Mouse (Mus musculus) cerebellum, adult 9-11 months (tissue): ENCODE results near the gene B4galt7.
"Not testable (repeated sequence)": the region's sequence is repeated elsewhere in the genome, so short reads cannot be mapped to it uniquely, and the experiment has no call there.

Experiments used
- DNase-seq: peaks from one replicate; pipeline ENCODE4 v3.0.0; 2022

B4galt7 gene

DNA sequence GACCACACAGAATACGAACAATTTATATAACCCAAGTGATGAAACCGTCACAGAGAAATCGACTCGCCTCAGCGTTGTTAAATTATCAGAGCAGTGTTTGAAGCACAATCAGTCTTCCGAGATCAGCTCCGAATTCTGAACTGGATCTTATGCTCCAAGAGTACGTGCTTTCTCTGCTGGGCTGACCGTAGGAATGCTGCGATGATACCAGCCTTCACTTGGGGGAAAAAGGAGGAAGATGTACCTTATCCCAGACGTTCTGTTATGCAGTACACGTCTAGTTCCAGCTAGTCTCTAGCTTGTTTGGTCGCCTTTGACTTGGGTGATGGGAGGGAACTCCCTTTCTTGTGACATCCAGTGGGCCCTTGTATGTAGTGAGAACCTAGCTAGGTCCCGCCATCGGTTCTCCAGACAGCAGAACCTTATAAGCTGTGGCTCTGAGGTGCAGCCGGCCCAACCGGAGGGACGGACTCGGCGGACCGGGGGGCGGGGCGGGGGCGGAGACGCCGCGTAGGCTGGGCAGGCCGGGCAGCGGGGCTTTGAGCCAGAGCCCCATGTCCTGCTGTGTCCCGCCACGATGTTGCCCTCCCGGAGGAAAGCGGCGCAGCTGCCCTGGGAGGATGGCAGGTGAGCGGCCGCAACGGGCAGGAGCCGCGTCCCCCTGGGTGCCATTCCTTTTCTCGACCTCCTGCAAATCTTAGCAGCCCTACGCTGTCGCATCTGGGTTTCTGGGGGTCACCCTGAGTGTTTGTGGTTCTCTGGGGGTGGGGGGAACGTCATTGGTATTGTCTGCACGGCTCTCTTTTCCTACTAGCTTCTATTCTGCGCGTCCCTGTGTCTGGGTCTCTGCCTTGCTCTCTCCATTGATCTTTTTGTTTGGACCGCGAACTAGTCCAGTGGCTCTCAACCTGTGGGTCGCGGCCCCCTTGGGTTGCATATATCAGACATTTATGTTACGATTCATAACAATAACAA lies at the start of gene B4galt7:
B4galt7 (plus strand) TSS at position 331 of the 975 bp plus-strand sequence.
- DNase-seq = peak; percentile 86

DNA sequence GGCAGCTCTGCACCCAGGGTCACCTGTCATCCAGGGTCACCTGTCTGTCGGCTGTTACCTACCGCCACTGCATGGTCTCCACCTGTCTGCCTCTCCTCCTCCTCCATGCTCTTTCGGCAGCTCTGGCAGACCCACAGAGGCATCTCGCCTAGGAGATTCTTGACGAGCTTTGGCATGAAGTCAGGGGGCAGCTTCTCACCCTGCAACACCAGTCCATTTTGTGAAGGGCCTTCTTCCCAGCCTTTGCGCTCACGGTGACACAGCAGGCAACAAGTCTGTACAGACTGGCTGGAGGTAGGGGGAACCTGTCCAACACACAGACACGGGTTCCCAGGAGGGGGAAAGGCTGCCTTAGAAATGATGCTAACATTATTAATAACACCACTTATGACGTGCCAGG lies 43.8 kb upstream of the B4galt7 start:
- DNase-seq = no peak

DNA sequence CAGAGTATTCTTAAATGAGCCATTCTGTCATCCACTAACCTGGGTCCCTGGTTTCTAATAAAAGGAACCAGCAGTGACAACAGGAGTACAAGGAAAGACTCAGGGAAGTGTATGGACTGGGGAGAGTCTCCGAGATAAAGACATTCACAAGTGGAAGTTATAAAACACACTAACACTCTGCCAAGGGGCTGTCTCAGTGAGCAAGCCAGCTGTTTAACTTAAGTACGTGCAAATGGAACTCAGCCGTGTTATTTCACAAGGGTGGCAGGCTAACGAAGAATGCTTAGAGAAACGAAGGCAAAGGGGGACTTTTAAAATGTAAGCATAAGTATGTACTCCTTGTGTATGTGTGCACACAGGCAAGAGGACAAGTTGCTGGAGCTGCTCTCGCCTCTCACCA lies 42.2 kb upstream of the B4galt7 start:
- DNase-seq = no peak

DNA sequence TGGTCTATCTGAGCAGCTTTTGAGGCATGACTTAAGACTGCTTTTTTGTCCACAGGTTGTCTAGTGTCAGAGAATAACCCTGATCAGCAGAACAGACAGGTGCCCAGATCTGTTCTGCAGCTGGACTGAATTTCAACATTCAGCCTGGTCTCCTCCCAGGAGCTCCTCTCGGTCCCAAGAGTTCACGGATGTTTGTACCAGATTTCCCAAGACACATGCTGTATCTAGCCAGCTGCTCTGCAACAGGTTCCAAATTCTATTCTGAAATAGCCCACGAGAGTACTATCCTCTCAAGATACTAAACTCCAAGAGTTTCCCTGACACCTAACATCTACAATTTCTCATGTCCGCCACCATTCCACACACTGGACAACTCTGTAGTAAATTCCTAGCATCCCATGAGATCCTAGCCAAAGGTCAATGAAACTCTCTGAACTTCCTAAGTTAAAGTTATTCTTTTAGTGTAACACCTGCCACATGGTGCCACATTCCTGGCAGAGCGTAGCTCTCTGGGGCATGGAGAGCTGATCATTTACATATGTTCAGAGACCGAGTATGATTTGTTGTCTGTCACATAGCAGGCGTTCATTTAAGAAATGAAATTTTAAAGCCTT lies 36.3 kb upstream of the B4galt7 start:
- no peak for DNase-seq

DNA sequence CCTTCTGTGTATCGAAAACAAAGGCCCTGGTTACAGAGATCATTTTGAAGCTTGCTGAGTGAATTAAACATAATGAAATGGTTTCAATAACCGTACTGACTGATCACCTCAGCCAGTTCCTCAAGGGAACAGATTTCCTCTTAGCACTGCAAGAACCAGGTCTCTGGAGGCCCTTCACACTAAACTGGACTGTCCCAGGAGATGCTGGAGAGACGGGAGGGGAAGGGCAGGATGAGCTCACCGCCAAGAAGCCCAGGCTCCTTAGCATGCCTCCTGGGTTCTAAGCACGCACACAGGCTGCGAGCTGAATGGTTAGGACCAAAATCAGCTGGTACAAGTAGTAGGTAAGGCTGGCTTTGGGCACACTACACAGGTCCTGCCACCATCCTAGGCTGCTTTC lies 32.7 kb upstream of the B4galt7 start:
- no peak for DNase-seq

DNA sequence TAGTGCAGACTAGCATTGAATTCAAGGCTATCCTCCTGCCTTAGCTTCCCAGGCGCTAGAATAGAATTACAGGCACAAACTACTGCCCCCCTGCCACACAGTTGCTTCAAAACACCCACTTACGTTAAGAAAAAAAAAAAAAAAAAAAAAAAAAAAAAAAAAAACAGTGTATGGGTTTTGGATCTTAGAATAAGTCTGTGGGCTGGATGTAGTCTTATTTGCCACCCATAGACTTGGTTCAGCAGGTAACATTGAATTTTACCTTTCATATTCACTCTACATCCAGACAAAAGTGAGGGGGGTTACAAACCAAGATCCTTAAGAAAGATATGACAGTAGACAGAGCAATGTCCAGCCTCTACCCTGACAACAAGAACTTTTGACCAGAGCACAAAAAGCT lies 31.7 kb upstream of the B4galt7 start:
- no peak for DNase-seq

DNA sequence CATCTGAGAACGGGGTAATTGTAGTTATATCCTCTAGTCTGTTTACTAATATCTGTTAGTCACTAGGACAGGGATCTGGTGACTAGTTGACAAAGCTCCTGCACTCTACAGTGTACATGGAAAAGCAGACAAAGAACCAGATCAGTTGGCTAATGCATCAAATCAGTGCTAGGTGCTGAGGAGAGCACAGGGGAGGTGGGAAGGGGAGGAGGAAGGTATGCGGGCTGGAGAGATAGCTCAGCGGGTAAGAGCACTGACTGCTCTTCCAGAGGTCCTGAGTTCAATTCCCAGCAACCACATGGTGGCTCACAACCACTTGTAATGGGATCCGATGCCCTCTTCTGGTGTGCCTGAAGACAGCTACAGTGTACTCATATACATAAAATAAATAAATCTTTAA lies 31.2 kb upstream of the B4galt7 start:
- not testable (repeated sequence) for DNase-seq

DNA sequence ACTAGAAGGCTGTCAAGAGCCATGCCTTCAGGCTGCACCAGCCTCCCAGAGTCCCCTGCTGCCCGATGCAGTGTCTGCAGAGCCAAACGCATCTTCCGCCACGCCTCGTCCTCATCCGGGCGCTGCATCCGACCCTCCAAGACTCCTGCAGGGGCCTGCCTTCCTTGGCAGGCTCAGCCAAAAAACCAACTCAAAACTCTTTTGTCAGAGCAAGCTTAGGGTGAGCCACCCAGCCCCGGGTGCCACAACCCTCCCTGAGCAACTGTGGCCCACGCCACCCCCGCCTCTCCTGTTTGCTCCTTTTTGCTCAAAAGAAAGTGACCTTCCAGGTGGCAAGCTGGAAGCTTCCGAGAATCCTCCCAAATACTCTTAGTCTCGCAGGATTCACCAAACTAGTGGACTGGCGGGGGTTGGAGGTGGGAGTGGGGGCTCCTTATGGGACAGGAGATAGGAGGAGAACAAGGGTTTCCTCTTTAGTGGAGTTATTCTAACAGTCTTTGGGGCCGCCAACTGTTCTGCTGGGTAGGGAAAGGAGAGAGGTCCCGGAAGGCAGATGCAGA lies 29.9 kb upstream of the B4galt7 start:
- DNase-seq = peak; percentile 52

DNA sequence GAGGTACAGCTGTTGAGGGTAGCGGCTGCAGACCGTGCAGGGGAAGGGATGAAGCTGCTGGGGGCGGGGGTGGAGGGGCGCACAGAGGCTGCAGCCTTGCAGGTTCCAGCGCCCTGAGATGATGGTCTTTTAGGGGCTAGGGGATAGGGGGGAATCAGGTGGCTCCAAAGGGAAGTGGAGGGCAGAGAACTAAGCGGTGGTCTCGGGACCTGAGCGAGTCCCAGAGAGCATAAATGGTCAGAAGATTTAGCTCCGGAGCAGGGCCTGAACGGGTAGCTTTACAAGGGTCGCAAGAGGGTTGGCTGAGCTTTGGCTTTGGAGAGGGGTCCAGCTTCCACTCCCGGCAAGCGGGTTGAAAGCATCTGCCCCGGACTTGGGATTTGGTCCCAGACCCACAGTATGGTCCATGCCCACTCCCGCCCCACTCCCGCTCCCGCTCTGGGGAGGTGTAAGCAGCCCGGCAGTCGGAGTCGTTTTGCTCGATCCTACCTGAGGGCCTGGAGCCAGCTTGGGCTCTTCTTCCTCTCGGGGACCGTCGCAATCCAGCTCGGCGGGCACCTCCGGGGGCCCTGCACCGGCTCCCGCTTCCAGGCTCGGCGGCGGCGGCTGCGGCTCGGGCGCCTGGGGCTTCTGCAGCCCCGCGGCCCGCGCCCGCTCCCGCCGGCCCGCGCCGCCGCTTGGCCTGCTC lies 29.3 kb upstream of the B4galt7 start:
- DNase-seq = peak; percentile 70

DNA sequence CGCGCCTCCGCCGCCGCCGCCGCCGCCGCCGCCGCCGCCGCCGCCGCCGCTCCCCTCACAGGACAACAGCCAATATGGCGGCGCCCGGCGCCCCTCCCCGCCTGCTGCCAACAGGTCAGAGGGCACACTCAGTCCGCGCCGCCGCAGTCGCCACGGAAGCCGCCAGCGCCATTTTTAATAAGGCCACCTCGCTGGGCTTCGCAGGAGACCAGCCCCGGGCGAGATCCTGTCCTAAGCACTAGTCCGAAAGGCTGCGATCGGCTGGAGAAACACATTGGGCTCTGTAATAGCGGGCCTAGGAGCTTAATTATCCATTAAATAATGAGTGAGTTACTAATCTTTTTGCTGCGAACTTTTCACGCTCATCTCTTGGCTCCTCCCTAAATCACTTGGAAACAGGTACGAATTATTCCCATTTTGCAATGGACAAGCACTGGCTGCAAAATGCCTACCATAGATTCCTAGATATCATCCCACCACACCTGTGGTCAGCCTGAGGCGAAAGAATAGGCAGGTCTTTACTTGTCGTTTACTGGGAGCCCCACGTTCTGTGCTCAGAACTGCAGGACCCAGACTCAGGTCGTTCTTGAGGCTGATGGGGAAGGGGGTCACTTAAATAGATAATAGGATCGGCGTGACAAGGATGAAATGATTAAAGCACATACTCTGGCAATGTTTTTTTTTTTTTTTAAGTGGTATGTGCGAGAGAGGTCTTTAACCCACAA lies 28.5 kb upstream of the B4galt7 start, which contains the start of gene Fam193b:
Fam193b (minus strand) TSS at position 94 of the 725 bp plus-strand sequence.
- DNase-seq = peak; percentile 94

DNA sequence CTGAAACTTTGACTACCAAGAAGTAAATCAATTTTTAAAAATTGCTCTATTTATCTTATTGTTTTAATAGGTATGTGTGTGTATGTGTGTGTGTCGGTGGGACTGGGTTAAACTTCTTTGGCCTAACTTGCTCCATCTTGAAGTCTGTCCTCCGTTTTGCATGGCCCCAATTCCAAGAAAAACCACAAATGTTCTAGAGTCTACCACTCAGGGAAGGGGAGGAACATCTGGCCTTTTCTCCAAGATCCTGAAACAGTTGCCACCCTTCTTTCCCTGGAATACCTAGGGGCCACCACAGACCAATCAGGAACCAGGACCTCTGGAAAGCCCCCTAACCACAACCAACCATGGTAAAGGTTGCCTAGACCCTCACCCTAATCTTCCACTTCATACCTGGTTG lies 27.7 kb upstream of the B4galt7 start:
- no peak for DNase-seq

DNA sequence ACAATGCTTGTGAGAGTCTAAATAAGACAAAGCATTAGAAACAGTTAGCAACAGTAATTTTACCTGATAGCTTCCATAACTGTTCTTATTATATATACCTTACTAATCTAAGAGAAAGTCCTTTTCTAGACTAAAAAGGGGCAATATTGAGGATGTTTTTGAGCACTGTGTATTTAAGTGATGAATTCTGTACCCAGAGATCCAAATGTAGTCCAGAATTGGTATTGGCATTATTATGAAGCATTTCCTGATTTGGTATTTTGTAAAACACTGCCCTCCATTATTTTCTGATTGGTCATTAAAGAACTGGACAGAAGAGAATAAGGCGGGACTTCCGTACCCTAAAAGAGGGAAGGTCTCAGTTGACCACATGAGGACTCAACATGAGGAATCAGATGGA lies 26.3 kb upstream of the B4galt7 start, which contains the start of gene Tmed9:
Tmed9 (plus strand) TSS at position 301 of the 400 bp plus-strand sequence.
- no peak for DNase-seq

DNA sequence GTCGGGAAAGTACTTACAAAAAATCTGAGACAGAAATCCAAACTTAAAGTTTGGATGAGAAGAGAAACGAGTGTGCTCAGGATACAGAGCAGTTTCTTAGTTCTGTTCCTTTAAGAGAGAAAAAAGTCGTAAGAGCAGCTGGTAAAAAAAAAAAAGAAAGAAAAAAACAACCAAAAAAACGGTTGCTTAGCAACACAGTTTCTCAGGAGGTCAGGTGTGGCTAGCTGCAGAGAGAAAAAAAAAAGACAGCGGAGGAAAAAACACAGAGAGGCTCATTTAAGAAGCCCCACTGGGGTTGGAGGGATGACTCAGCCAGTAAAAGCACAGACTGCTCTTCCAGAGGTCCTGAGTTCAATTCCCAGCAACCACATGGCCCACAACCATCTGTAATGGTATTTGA lies 25.4 kb upstream of the B4galt7 start:
- DNase-seq = no peak

DNA sequence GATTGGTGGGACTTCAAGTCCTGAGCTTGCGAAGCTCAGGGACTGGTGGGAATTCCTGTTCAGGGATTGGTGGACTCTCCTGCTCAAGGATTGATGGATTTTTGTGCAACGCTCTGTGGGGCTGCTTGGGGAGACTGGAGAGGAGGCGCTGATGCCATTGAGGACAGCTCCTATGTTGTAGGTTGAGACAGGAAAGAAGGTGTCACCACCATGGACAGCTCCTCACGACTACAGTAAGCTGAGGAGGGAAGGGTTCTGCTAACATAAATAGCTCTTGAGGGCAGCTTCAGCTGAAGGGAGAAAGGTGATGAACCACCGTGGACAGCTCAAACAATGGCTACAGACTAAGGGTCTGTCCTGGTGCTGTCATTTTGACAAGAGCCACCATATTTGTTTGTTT lies 23.8 kb upstream of the B4galt7 start:
- DNase-seq = no peak

DNA sequence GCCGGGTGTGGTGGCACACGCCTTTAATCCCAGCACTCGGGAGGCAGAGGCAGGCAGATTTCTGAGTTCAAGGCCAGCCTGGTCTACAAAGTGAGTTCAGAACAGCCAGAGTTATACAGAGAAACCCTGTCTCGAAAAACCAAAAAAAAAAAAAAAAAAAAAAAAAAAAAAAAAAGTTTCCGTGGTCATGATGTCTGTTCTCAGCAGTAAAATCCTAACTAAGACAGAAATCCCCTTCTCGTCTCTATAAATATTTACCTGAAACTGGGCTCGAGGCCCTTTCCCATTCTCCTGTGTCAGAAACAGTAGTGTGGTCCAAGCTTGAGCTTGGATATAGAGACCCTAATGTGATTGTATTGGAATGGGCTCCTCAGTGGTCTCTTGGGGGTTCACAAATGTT lies 22.8 kb upstream of the B4galt7 start:
- DNase-seq = not testable (repeated sequence)

DNA sequence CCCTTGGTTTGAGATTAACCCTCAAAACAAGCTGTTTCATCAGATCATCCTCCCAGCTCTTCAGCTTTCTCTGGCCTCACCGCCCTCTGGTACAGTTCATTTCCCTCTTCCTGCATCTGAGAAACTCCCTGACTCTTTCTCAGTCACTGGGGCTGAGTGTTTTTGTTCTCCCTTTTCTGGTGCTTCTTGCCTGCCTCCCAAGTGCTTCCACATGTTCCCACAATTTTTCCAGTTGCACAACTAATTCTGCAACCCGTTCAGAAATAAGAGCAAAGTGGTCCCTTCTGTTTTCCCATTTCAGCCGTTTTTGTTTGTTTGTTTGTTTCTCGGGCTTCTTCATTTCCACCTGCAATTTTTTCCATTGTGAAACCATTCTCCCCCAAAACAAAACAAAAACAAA lies 21.6 kb upstream of the B4galt7 start:
- no peak for DNase-seq

DNA sequence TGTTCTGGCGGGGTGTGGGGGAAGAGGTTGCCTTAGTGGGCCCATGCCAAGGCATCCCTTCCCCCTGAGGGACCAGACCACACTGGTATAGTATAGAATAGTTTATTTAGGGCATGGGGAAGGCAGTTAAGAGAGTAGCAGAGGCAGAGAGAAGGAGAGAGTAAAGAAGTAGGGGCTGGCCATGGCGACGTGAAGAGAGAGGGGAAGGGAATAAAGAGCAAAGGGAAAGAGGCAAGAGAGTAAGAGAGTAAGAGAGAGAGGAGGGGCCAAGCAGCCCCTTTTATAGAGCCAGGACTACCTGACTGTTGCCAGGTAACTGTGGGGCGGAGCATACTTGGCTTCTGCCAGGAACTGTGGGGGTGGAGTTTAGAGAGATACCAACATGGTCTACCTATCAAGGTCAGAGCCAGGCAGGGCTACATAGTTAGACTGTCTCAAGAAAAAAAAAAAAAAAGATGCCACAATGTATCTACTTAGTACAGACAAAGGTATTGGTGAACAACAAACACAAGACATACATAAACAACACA lies 7.7 kb upstream of the B4galt7 start:
- peak; percentile 57 for DNase-seq

DNA sequence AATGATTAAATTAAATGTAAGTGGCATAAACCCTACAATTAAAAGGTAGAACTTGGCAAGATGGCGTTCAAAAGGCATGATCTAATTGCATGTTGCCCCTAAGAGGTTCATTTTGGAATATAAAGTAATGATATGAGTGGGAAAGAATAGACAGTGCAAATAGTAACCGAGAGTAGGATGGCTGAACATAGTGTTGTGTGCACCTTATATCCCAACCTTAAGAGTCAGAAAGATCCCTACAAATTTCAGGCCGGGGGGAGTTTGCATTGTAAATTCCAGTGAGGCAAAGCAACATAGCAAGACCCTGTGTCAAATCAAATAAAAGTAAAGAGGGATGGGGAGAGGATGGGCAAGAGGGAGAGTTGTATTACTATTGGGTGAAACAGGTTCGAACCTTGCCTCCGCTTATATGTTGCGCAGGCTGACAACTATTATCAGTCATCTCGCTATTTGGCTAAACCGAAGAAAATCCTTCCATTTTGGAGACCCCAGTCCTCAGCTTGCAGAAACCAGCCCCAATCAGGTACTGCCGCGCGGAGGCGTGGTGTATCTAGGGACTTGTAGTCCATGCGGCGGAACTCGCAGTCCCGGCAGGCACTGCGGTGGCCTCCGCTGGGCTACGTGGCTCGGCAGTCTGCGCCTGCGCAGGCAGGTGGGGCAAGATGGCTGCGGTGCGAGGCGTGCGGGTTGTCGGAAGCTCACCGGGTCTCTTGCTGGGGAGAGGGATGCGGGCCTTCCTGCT lies 7.0 kb upstream of the B4galt7 start:
- peak; percentile 97 for DNase-seq

DNA sequence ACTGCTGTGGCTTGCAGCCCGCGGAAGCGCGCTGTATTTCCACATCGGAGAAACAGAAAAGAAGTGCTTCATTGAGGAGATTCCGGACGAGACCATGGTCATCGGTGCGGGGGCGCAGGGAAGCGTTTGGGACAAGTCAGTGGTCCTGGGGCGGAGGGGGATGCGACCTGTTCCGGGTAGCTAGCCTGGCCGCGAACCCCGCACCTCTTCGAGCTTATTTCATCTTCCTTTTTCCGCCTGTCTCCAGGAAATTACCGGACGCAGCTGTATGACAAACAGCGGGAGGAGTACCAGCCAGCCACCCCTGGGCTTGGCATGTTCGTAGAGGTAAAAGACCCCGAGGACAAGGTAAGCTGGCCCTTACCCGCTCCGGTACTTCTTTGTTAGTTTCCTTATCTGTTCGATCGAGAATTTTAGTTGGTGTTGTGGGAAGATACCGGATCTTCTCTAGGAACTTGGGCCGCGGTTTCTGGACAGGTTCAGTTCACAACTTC lies 6.4 kb upstream of the B4galt7 start:
- DNase-seq = no peak

DNA sequence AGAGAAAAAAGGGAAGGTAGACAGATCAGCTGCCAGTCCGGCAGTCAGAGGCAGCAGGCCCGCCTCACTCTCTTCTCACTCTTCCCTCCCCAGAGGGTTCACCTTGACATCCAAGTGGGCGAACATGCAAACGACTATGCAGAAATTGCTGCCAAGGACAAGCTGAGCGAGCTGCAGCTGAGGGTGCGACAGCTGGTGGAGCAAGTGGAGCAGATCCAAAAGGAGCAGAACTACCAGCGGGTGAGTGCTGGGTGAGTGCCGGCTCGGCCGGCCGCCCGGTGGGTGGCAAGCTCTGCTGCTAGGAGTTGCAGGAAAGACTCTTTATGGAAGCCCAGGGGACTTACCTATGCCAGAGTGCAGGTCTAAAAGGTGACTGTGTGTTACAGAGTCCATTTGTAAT lies 4.3 kb upstream of the B4galt7 start:
- DNase-seq = peak; percentile 77

DNA sequence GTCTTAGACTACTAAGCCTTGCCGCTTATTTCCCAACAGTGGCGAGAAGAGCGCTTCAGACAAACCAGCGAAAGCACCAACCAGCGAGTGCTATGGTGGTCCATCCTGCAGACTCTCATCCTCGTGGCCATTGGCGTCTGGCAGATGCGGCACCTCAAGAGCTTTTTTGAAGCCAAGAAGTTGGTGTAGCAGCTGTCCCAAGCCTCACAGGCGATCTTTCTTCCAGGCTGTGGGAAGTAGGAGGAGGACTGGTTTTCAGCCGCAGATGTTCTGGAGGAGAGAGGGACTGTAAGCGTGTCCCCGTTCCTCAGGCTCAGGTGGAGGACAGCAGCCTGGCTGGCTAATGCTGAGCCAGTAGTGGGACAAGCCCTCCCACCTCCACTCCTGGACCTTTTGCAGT lies 2.9 kb upstream of the B4galt7 start:
- DNase-seq = no peak
